In genomic region chr6:50937094-50937493, GRCm38 (mm10) we compare ENCODE assay signal across 8 mouse cellular contexts.
DNase-seq lines count a peak whose midpoint lies in the region; ATAC-seq and TF ChIP-seq lines count a peak whose summit lies in the region.

No protein-coding gene starts in this region.

- no peak overlapping the region for H3K4me3 ChIP-seq in forebrain, embryonic 11.5 days (ENCODE audit: low read depth, low read length)
- H3K4me3 ChIP-seq in forebrain, embryonic 12.5 days (replicated peaks) = no peak overlapping the region
- no peak overlapping the region for H3K4me3 ChIP-seq in stomach, postnatal 0 days (ENCODE audit: low read depth, low read length)

- no peaks in the 10 kb centered on the region for H3K9me3 ChIP-seq in forebrain, embryonic 11.5 days (ENCODE audit: control insufficient read depth, low read length)
- no peaks in the 10 kb centered on the region for H3K9me3 ChIP-seq in forebrain, embryonic 12.5 days
- H3K9me3 ChIP-seq in stomach, postnatal 0 days (ENCODE audit: control insufficient read depth, low read length) = no peaks in the 10 kb centered on the region

- peak; percentile 87 for DNase-seq in forebrain, embryonic 11.5 days (ENCODE audit: low spot score)
- DNase-seq in Patski (ENCODE audit: low read depth, low spot score) = no peak
- DNase-seq in cerebellum, postnatal 14 days = peak; percentile 90 to 93
- DNase-seq in heart, adult 8-10 months (ENCODE audit: low spot score) = peak; percentile 57
- DNase-seq in layer of hippocampus, postnatal 25 days (ENCODE audit: extremely low spot score in 1 of 2, low spot score in 1 of 2) = peak; percentile 81 to 88
- DNase-seq in mesoderm, embryonic 11.5 days (ENCODE audit: low read depth, low spot score) = peak; percentile 81
- peak; percentile 83 for DNase-seq in stomach, postnatal 0 days (ENCODE audit: low spot score)

- in situ Hi-C loops in Patski (cut with MboI; ENCODE audit: low pct_unique_long_range_greater_than_20kb) = loop anchor here (5.0 kb wide), 2 partner anchors 130 to 260 kb away; no protein-coding TSS in a partner anchor

- no peaks in the 10 kb centered on the region for H3K36me3 ChIP-seq in forebrain, embryonic 11.5 days (ENCODE audit: control insufficient read depth, insufficient read depth, low read length)
- no peaks in the 10 kb centered on the region for H3K36me3 ChIP-seq in forebrain, embryonic 12.5 days (replicated peaks)
- no peaks in the 10 kb centered on the region for H3K36me3 ChIP-seq in stomach, postnatal 0 days (ENCODE audit: control insufficient read depth, insufficient read depth, low read length)

- TF ChIP-seq CTCF in Patski (IDR thresholded peaks at IDR 0.05) = peak; percentile 99
- TF ChIP-seq CTCF in stomach, postnatal 0 days (IDR thresholded peaks at IDR 0.05; ENCODE audit: low read depth) = peak; percentile 100

- TF ChIP-seq EP300 in stomach, postnatal 0 days (optimal IDR thresholded peaks at IDR 0.05) = no peak

- POLR2A ChIA-PET in Patski (lab: Charles Lee) = no interaction called here

- H3K27me3 ChIP-seq in forebrain, embryonic 11.5 days (ENCODE audit: control insufficient read depth, insufficient read depth, low read length) = no peaks in the 10 kb centered on the region
- peaks cover 10% of the 10 kb centered on the region; the same call in 1 of the 2 replicates for H3K27me3 ChIP-seq in forebrain, embryonic 12.5 days
- peaks cover 16% of the 10 kb centered on the region for H3K27me3 ChIP-seq in Patski
- no peaks in the 10 kb centered on the region for H3K27me3 ChIP-seq in stomach, postnatal 0 days (ENCODE audit: control insufficient read depth, insufficient read depth, low read length)

- no peak overlapping the region for H3K9ac ChIP-seq in forebrain, embryonic 11.5 days (ENCODE audit: low read length)
- H3K9ac ChIP-seq in forebrain, embryonic 12.5 days = no peak overlapping the region
- H3K9ac ChIP-seq in stomach, postnatal 0 days (ENCODE audit: low read length) = no peak overlapping the region

- H3K4me2 ChIP-seq in forebrain, embryonic 11.5 days (ENCODE audit: low read depth, low read length, severe bottlenecking) = no peak overlapping the region
- no peak overlapping the region for H3K4me2 ChIP-seq in forebrain, embryonic 12.5 days
- H3K4me2 ChIP-seq in stomach, postnatal 0 days (replicated peaks; ENCODE audit: low read depth) = no peak overlapping the region

- ATAC-seq in forebrain, embryonic 11.5 days (replicated peaks; ENCODE audit: low FRiP score) = no peak
- ATAC-seq in forebrain, embryonic 12.5 days (ENCODE audit: low FRiP score) = no peak
- no peak for ATAC-seq in Patski
- no peak for ATAC-seq in stomach, postnatal 0 days (ENCODE audit: low FRiP score, low TSS enrichment)

- no peaks in the 10 kb centered on the region for H3K4me1 ChIP-seq in forebrain, embryonic 11.5 days (replicated peaks; ENCODE audit: control insufficient read depth, insufficient read depth, low read length)
- peaks cover 16% of the 10 kb centered on the region for H3K4me1 ChIP-seq in forebrain, embryonic 12.5 days
- no peaks in the 10 kb centered on the region for H3K4me1 ChIP-seq in stomach, postnatal 0 days (replicated peaks; ENCODE audit: control insufficient read depth, insufficient read depth)

- no peak overlapping the region for H3K27ac ChIP-seq in forebrain, embryonic 11.5 days (ENCODE audit: low read depth, low read length)
- H3K27ac ChIP-seq in forebrain, embryonic 12.5 days = no peak overlapping the region
- no peak overlapping the region for H3K27ac ChIP-seq in stomach, postnatal 0 days (replicated peaks)

- 30% methylated on average over 9 of the region's 9 CpGs for WGBS in forebrain, embryonic 11.5 days
- 33% methylated on average over 9 of the region's 9 CpGs for WGBS in forebrain, embryonic 12.5 days
- 26% methylated on average over 9 of the region's 9 CpGs for WGBS in stomach, postnatal 0 days

- CTCF ChIA-PET in Patski (lab: Charles Lee) = interaction anchor here (0.7 to 4.1 kb wide), 24 partner anchors 9 to 262 kb away, joined by 3 to 54 read pairs (median 4); no protein-coding TSS in a partner anchor
